Mouse (Mus musculus): ENCODE measurements around the gene U90926. TPM values are rescaled to one million over a fixed set of nuclear protein-coding genes. Genes with fewer than 3 reads are reported as not detected.

The U90926 gene
- polyA plus RNA-seq, 1 experiment: not detected

- no peaks in the 10 kb centered on the region for H3K27me3 ChIP-seq (ENCODE audit: control insufficient read depth, insufficient read depth, low read length)
- H3K4me1 ChIP-seq (replicated peaks; ENCODE audit: control insufficient read depth, insufficient read depth, low read length): peaks cover 14% of the 10 kb centered on the region
- TF ChIP-seq CTCF (IDR thresholded peaks at IDR 0.05; ENCODE audit: borderline replicate concordance, control insufficient read depth, extremely low read depth, insufficient read depth, low read length, poor library complexity) (no peak), POLR2A (IDR thresholded peaks at IDR 0.05; ENCODE audit: control insufficient read depth, extremely low read depth, insufficient read depth, low read length, poor library complexity) (no peak)
- WGBS: 4% methylated on average over 5 of the region's 5 CpGs
- no peaks in the 10 kb centered on the region for H3K36me3 ChIP-seq (ENCODE audit: control insufficient read depth, insufficient read depth, low read length)
- no peak overlapping the region for H3K4me3 ChIP-seq (ENCODE audit: control insufficient read depth, insufficient read depth, low read length)
- H3K27ac ChIP-seq (ENCODE audit: control insufficient read depth, insufficient read depth, low read length): peak overlapping the region; percentile 27; the same call in 1 of the 2 replicates
- no peak for DNase-seq
Measured at GRCm38 (mm10) chr5:92234939-92235557, 19.8 kb upstream of the U90926 start.

DNA sequence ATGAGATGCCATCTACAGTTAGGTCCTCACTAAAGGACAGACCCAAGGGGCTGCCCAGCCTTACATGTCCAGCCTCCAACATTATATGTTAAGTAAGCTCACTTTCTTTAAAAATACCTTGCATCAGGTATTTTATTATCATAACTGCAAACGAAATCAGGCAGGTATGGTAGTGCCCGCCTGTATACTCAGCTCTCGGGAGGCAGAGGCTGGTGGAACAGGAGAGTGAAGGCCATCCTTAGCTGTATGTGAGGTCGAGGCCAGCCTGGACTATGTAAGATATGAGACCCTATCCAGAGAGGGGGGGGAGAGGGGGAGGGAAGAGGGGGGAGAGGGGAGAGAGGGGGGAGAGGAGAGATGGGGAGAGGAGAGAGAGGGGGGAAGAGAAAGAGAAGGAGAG is 18.2 kb upstream of the U90926 start:
- WGBS: 94% methylated on average over 4 of the region's 4 CpGs
- peaks cover 17% of the 10 kb centered on the region for H3K4me1 ChIP-seq (replicated peaks; ENCODE audit: control insufficient read depth, insufficient read depth, low read length)
- no peaks in the 10 kb centered on the region for H3K36me3 ChIP-seq (ENCODE audit: control insufficient read depth, insufficient read depth, low read length)

DNA sequence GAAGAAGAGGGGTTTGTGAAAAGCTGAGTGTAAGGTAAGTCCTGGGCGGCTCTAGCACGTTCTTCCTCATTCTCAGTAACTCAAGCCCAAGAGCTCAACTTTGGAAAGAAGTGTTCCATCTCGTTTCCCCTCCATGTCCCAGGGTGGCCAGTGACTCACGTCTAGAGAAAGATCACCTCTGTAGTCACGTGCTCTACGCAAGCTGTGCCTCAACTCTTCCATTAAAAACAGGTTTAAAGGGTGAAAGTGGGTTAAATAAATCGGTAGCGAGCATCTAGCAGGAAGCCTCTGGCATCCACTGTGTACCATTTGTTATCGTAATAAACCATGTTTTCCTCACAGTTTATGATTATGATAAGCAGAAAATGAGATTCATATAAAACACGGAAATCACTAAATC is 16.6 kb upstream of the U90926 start:
- WGBS: 89% methylated on average over 10 of the region's 10 CpGs
- H3K4me3 ChIP-seq (ENCODE audit: control insufficient read depth, insufficient read depth, low read length): no peak overlapping the region
- no peaks in the 10 kb centered on the region for H3K27me3 ChIP-seq (ENCODE audit: control insufficient read depth, insufficient read depth, low read length)
- H3K36me3 ChIP-seq (ENCODE audit: control insufficient read depth, insufficient read depth, low read length): no peaks in the 10 kb centered on the region
- DNase-seq: no peak
- no peak for TF ChIP-seq POLR2A (IDR thresholded peaks at IDR 0.05; ENCODE audit: control insufficient read depth, extremely low read depth, insufficient read depth, low read length, poor library complexity)
- TF ChIP-seq CTCF (IDR thresholded peaks at IDR 0.05; ENCODE audit: borderline replicate concordance, control insufficient read depth, extremely low read depth, insufficient read depth, low read length, poor library complexity): no peak
- H3K27ac ChIP-seq (ENCODE audit: control insufficient read depth, insufficient read depth, low read length): no peak overlapping the region
- H3K4me1 ChIP-seq (replicated peaks; ENCODE audit: control insufficient read depth, insufficient read depth, low read length): peaks cover 22% of the 10 kb centered on the region

More for the DNA sequence above, 18.2 kb upstream of the U90926 start:
- no peak for DNase-seq
- no peak overlapping the region for H3K4me3 ChIP-seq (ENCODE audit: control insufficient read depth, insufficient read depth, low read length)
- no peak overlapping the region for H3K27ac ChIP-seq (ENCODE audit: control insufficient read depth, insufficient read depth, low read length)
- H3K27me3 ChIP-seq (ENCODE audit: control insufficient read depth, insufficient read depth, low read length): no peaks in the 10 kb centered on the region
- TF ChIP-seq POLR2A (IDR thresholded peaks at IDR 0.05; ENCODE audit: control insufficient read depth, extremely low read depth, insufficient read depth, low read length, poor library complexity): no peak
- no peak for TF ChIP-seq CTCF (IDR thresholded peaks at IDR 0.05; ENCODE audit: borderline replicate concordance, control insufficient read depth, extremely low read depth, insufficient read depth, low read length, poor library complexity)

- WGBS: 57% methylated on average over 11 of the region's 11 CpGs
- Histone ChIP-seq H3K36me3 (ENCODE audit: control insufficient read depth, insufficient read depth, low read length) (no peaks in the 10 kb centered on the region), H3K4me1 (replicated peaks; ENCODE audit: control insufficient read depth, insufficient read depth, low read length) (peaks cover 17% of the 10 kb centered on the region), H3K27ac (ENCODE audit: control insufficient read depth, insufficient read depth, low read length) (peak overlapping the region; percentile 41; the same call in 1 of the 2 replicates), H3K4me3 (ENCODE audit: control insufficient read depth, insufficient read depth, low read length) (no peak overlapping the region), H3K27me3 (ENCODE audit: control insufficient read depth, insufficient read depth, low read length) (no peaks in the 10 kb centered on the region)
- DNase-seq: no peak
- TF ChIP-seq CTCF (IDR thresholded peaks at IDR 0.05; ENCODE audit: borderline replicate concordance, control insufficient read depth, extremely low read depth, insufficient read depth, low read length, poor library complexity) (no peak), POLR2A (IDR thresholded peaks at IDR 0.05; ENCODE audit: control insufficient read depth, extremely low read depth, insufficient read depth, low read length, poor library complexity) (no peak)
Measured at GRCm38 (mm10) chr5:92230306-92230705, 15.1 kb upstream of the U90926 start.

DNA sequence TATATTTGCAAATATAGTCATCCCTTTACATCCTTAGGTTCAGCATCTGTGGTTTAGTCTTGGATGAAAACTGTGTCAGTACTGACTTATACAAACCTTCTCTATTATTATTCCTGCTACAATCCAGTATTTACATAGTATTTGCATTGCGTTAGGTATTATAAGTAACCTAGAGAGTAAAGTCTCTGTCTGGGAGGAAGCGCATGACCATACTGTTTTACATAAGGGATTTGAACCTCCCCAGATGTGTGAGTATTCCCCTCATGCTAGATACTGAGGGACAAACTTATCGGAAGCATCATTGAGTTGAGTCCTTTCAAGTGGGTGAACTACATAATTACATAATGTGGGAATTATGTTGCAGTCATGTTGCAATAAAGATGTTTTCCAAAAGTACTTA is 14.3 kb upstream of the U90926 start:
- TF ChIP-seq CTCF (IDR thresholded peaks at IDR 0.05; ENCODE audit: borderline replicate concordance, control insufficient read depth, extremely low read depth, insufficient read depth, low read length, poor library complexity): no peak
- TF ChIP-seq POLR2A (IDR thresholded peaks at IDR 0.05; ENCODE audit: control insufficient read depth, extremely low read depth, insufficient read depth, low read length, poor library complexity): no peak
- Histone ChIP-seq H3K36me3 (ENCODE audit: control insufficient read depth, insufficient read depth, low read length) (no peaks in the 10 kb centered on the region), H3K4me3 (ENCODE audit: control insufficient read depth, insufficient read depth, low read length) (no peak overlapping the region), H3K27ac (ENCODE audit: control insufficient read depth, insufficient read depth, low read length) (no peak overlapping the region), H3K27me3 (ENCODE audit: control insufficient read depth, insufficient read depth, low read length) (no peaks in the 10 kb centered on the region), H3K4me1 (replicated peaks; ENCODE audit: control insufficient read depth, insufficient read depth, low read length) (peaks cover 16% of the 10 kb centered on the region)
- 95% methylated on average over 3 of the region's 3 CpGs for WGBS
- DNase-seq: no peak

DNA sequence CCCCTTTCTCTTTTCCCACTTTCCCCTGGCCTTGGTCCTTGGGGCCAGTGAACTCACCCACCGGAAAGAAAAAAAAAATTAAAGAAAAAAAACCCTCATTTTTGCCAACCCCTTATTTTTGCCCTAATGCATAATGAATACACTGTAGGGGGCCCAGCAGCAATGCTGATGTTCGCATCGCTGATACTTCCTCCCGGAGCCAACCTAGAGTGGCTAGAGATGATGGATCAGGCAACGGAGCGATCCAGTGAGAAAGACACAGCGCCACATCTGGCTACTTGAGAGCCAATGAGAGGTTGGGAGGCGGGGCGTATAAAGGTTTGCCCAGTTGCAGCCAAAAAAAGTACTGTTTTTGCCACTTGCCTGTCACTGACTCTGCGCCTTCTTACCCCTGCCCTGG is 13.6 kb upstream of the U90926 start:
- WGBS: 72% methylated on average over 10 of the region's 10 CpGs
- no peak for DNase-seq
- no peak for TF ChIP-seq CTCF (IDR thresholded peaks at IDR 0.05; ENCODE audit: borderline replicate concordance, control insufficient read depth, extremely low read depth, insufficient read depth, low read length, poor library complexity)
- TF ChIP-seq POLR2A (IDR thresholded peaks at IDR 0.05; ENCODE audit: control insufficient read depth, extremely low read depth, insufficient read depth, low read length, poor library complexity): no peak

More for the DNA sequence above, 13.6 kb upstream of the U90926 start:
- H3K27me3 ChIP-seq (ENCODE audit: control insufficient read depth, insufficient read depth, low read length): no peaks in the 10 kb centered on the region
- peak overlapping the region; percentile 0; the same call in 1 of the 2 replicates for H3K27ac ChIP-seq (ENCODE audit: control insufficient read depth, insufficient read depth, low read length)
- no peaks in the 10 kb centered on the region for H3K36me3 ChIP-seq (ENCODE audit: control insufficient read depth, insufficient read depth, low read length)
- H3K4me1 ChIP-seq (replicated peaks; ENCODE audit: control insufficient read depth, insufficient read depth, low read length): peaks cover 16% of the 10 kb centered on the region
- H3K4me3 ChIP-seq (ENCODE audit: control insufficient read depth, insufficient read depth, low read length): no peak overlapping the region

Data from thymus, adult 2 months (tissue).